Mouse (Mus musculus) neural tube, embryonic 12.5 days (tissue): ENCODE data around the gene Tsc22d1. TPM values are rescaled to one million over a fixed set of nuclear protein-coding genes. Genes with fewer than 3 reads are reported as not detected.

Experiments
- ATAC-seq: fragments of 200-750 bp; cut with Nextera tagmentation; 2 replicates; pipeline ENCODE4 v1.8.0; 2017; ENCODE audit warnings: low read depth, mild to moderate bottlenecking, moderate TSS enrichment, moderate library complexity; ENCODE audit not compliant: low FRiP score
- H3K27ac ChIP-seq: fragments of 300-500 bp; sonication (generic); 2 replicates; pipeline ENCODE4 v1.5.1; 2016
- H3K27me3 ChIP-seq: fragments of 300-500 bp; sonication (generic); replicated peaks from 2 replicates; pipeline ENCODE4 v1.6.1; 2016; ENCODE audit warnings: mild to moderate bottlenecking
- H3K36me3 ChIP-seq: fragments of 300-500 bp; sonication (generic); 2 replicates; pipeline ENCODE4 v1.6.1; 2016; ENCODE audit warnings: mild to moderate bottlenecking
- H3K4me1 ChIP-seq: fragments of 300-500 bp; sonication (generic); 2 replicates; pipeline ENCODE4 v1.6.1; 2016
- H3K4me2 ChIP-seq: fragments of 300-500 bp; sonication (generic); replicated peaks from 2 replicates; pipeline ENCODE4 v1.6.1; 2016; ENCODE audit warnings: mild to moderate bottlenecking
- H3K4me3 ChIP-seq: fragments of 300-500 bp; sonication (generic); 2 replicates; pipeline ENCODE4 v1.5.1; 2016
- H3K9ac ChIP-seq: fragments of 300-500 bp; sonication (generic); 2 replicates; pipeline ENCODE4 v1.6.1; 2016; ENCODE audit warnings: mild to moderate bottlenecking
- H3K9me3 ChIP-seq: fragments of 300-500 bp; sonication (generic); 2 replicates; pipeline ENCODE4 v1.6.1; 2016; ENCODE audit warnings: mild to moderate bottlenecking
- WGBS: fragments of 180-500 bp; shearing (Covaris S2); methylation state at CpG from one replicate; pipeline ENCODE4 v1.1.7; 2016; 5-methylcytosine and 5-hydroxymethylcytosine counted together
- polyA plus RNA-seq: library from polyadenylated mRNA; unstranded; fragments of >200 nt; fragmentation: Nextera tagmentation; extraction: Ambion mirVana; gene quantifications from 2 replicates; pipeline ENCODE4 v1.2.1, GENCODE M21; 2016

Gene Tsc22d1
- polyA plus RNA-seq, 1 experiment from 2014 or later, result 589 TPM

- no peak overlapping the region for H3K9ac ChIP-seq
- WGBS, result 91% methylated on average over 7 of the region's 7 CpGs
- H3K36me3 ChIP-seq, result peaks cover 24% of the 10 kb centered on the region
- no peak overlapping the region for H3K4me2 ChIP-seq
- no peak for ATAC-seq
- peaks cover 19% of the 10 kb centered on the region for H3K4me1 ChIP-seq
- no peak overlapping the region for H3K27ac ChIP-seq
- H3K27me3 ChIP-seq, result no peaks in the 10 kb centered on the region
- no peaks in the 10 kb centered on the region for H3K9me3 ChIP-seq
- no peak overlapping the region for H3K4me3 ChIP-seq
These were observed 97.2 kb downstream of the Tsc22d1 start for GRCm38 (mm10) chr14:76511971-76512370.

DNA sequence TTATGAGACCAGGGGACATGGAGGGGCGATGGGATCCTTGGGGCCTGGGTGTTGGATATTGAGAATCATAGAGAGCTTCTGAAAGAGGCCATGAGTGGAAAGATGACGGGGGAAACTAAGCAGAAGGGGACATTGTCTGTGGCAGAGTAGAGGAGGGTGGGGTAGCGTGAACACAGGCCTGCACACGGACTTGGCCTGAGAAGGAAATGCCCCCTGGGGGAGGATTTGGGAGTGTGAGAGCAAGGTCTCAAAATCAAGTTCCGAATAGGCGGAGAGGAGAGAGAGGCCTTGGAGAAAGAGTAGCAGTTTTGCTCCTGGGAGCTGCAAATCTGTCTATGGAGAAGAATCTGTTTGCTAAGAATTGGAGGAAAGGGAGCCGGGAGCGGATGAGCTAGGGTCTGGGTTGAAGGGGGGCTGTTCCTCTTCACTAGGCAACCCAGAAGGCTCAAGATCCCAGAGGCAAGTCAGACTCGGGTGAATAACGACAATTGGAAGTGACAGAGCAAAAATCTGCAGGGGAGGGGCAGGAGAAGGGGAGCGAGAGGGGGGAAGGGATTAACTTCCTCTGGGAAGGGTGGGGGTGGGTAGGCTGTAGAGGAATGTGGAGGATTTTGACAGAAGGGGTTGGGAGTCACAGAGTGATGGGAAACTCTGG, 98.8 kb downstream of the Tsc22d1 start:
- Histone ChIP-seq H3K9me3 (no peaks in the 10 kb centered on the region), H3K4me1 (peaks cover 6% of the 10 kb centered on the region; the same call in 1 of the 2 replicates), H3K27me3 (no peaks in the 10 kb centered on the region), H3K4me2 (peak overlapping the region; percentile 24; the same call in 1 of the 2 replicates), H3K9ac (no peak overlapping the region), H3K4me3 (no peak overlapping the region), H3K36me3 (peaks cover 11% of the 10 kb centered on the region), H3K27ac (no peak overlapping the region)
- 24% methylated on average over 11 of the region's 11 CpGs for WGBS
- no peak for ATAC-seq

DNA sequence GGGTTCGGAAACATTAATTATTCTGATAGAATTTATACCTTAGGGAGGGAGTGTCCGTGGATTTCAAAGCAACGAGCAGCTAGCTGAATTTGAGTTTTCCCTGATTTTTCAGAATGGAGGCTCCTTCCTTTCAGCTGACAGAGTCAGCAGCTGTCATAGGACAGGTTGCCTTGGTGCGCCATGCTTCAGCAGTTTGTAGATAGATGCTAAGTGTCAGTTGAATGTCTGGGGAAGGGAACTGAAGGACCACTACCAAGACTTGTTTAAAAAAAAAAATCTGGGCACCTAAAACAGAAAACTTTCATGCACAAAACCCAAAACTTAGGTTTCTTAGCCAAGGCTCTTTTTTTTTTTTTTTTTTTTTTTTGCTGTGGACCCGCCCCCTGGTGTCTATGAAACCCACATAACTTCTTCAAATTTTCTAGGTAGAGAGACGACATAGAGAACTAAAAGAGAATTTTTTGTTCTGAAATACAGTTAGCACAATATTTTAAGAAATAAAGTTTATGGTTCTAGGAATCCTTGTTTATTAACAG, 99.4 kb downstream of the Tsc22d1 start:
- H3K27me3 ChIP-seq, result no peaks in the 10 kb centered on the region
- no peak overlapping the region for H3K27ac ChIP-seq
- peak overlapping the region; percentile 24; the same call in 1 of the 2 replicates for H3K4me2 ChIP-seq
- no peak overlapping the region for H3K9ac ChIP-seq
- ATAC-seq, result no peak
- H3K4me3 ChIP-seq, result no peak overlapping the region
- WGBS, result 58% methylated on average over 6 of the region's 6 CpGs
- H3K4me1 ChIP-seq, result peaks cover 6% of the 10 kb centered on the region; the same call in 1 of the 2 replicates
- H3K9me3 ChIP-seq, result no peaks in the 10 kb centered on the region
- H3K36me3 ChIP-seq, result peaks cover 11% of the 10 kb centered on the region

- ATAC-seq, result no peak
- Histone ChIP-seq H3K27ac (no peak overlapping the region), H3K4me2 (no peak overlapping the region), H3K4me3 (no peak overlapping the region), H3K36me3 (no peaks in the 10 kb centered on the region), H3K27me3 (no peaks in the 10 kb centered on the region), H3K9ac (no peak overlapping the region), H3K9me3 (no peaks in the 10 kb centered on the region), H3K4me1 (peaks cover 6% of the 10 kb centered on the region; the same call in 1 of the 2 replicates)
- 73% methylated on average over 7 of the region's 7 CpGs for WGBS
These were observed 100.9 kb downstream of the Tsc22d1 start for GRCm38 (mm10) chr14:76515620-76516019.

DNA sequence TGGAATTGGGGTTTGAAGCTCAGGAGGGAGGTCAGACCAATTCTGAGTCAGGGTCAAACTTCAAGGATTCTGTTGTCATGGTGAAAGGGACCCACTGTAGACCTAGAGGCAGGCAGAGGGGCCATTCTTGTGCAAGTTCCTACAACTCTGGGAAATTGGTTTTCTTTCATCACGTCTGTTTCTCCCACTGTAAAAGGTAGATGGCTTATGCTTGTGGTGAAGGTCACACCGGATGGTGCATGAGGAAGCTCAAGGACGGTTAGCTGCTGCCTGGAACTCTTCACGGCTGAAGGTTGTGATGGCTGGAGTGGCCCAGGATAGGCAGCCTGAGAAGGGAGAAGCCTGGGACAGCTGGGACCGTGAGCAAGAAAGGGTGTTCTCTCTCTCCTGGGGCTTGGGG, 103.5 kb downstream of the Tsc22d1 start:
- Histone ChIP-seq H3K4me1 (peaks cover 6% of the 10 kb centered on the region; the same call in 1 of the 2 replicates), H3K36me3 (no peaks in the 10 kb centered on the region), H3K27ac (no peak overlapping the region), H3K27me3 (no peaks in the 10 kb centered on the region), H3K9ac (no peak overlapping the region), H3K4me3 (no peak overlapping the region), H3K4me2 (no peak overlapping the region), H3K9me3 (no peaks in the 10 kb centered on the region)
- no peak for ATAC-seq
- WGBS, result 81% methylated on average over 5 of the region's 5 CpGs

- Histone ChIP-seq H3K36me3 (no peaks in the 10 kb centered on the region), H3K4me1 (no peaks in the 10 kb centered on the region), H3K4me2 (no peak overlapping the region), H3K27me3 (no peaks in the 10 kb centered on the region), H3K9ac (no peak overlapping the region), H3K9me3 (no peaks in the 10 kb centered on the region), H3K4me3 (no peak overlapping the region), H3K27ac (no peak overlapping the region)
- WGBS, result 55% methylated on average over 4 of the region's 4 CpGs
- no peak for ATAC-seq
These were observed 105.8 kb downstream of the Tsc22d1 start for GRCm38 (mm10) chr14:76520606-76521005.

GRCm38 (mm10) chr14:76521308-76521707, 106.5 kb downstream of the Tsc22d1 start:
- no peak overlapping the region for H3K9ac ChIP-seq
- WGBS, result 92% methylated on average over 3 of the region's 3 CpGs
- no peak overlapping the region for H3K27ac ChIP-seq
- H3K4me3 ChIP-seq, result no peak overlapping the region
- H3K36me3 ChIP-seq, result no peaks in the 10 kb centered on the region
- H3K4me2 ChIP-seq, result no peak overlapping the region
- H3K27me3 ChIP-seq, result no peaks in the 10 kb centered on the region
- H3K9me3 ChIP-seq, result no peaks in the 10 kb centered on the region
- ATAC-seq, result no peak
- H3K4me1 ChIP-seq, result 0 out of 2 replicates have a peak, but pooled peaks cover under 1% of the 10 kb centered on the region

DNA sequence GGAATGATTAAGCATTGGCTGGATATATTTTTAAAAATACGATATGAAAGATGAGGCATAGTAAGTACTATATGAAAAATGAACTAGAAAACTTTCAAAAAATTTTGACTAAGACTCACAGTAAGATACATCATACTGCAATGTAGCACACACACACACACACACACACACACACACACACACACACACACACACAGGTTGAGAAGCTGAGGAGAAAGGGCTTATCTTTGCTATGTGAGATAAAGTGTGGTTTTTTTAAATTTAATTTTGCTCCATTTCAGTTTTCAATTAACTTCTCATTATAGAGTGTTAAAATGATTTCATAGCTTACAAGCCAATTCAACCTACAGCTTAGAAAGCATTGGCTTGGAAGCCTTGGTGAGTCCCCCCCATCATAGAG, 108.6 kb downstream of the Tsc22d1 start:
- no peaks in the 10 kb centered on the region for H3K27me3 ChIP-seq
- H3K4me1 ChIP-seq, result peaks cover 18% of the 10 kb centered on the region
- no peak overlapping the region for H3K9ac ChIP-seq
- no peak overlapping the region for H3K4me2 ChIP-seq
- no peak for ATAC-seq
- 90% methylated on average over 1 of the region's 1 CpGs for WGBS
- no peak overlapping the region for H3K27ac ChIP-seq
- H3K4me3 ChIP-seq, result no peak overlapping the region
- H3K9me3 ChIP-seq, result no peaks in the 10 kb centered on the region
- H3K36me3 ChIP-seq, result no peaks in the 10 kb centered on the region

DNA sequence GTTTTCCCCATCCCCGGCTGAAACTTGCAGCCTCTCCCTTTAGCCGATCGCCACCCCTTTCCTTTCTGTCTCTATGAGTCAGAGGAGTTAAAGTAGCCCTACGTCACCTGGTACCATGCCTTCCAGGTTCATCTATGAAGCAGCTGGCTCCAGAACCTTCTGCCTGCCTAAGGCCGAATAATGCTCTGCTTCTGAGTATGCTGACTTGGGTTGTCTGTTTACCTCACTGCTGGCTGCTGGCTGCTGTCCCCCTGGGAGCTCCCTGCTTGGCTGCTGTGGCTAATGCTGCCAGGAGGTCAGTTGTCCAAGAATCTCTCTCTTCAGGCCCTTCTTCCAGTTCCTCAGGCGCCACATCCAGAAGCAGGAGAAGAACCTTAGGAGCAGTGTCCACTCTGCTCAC, 111.7 kb downstream of the Tsc22d1 start:
- Histone ChIP-seq H3K4me3 (no peak overlapping the region), H3K36me3 (no peaks in the 10 kb centered on the region), H3K9ac (no peak overlapping the region), H3K4me1 (peaks cover 25% of the 10 kb centered on the region), H3K27me3 (no peaks in the 10 kb centered on the region), H3K27ac (no peak overlapping the region), H3K4me2 (no peak overlapping the region), H3K9me3 (no peaks in the 10 kb centered on the region)
- WGBS, result 89% methylated on average over 6 of the region's 6 CpGs
- ATAC-seq, result no peak

- no peak overlapping the region for H3K9ac ChIP-seq
- H3K36me3 ChIP-seq, result no peaks in the 10 kb centered on the region
- no peak overlapping the region for H3K27ac ChIP-seq
- no peak overlapping the region for H3K4me2 ChIP-seq
- H3K9me3 ChIP-seq, result no peaks in the 10 kb centered on the region
- H3K4me1 ChIP-seq, result peaks cover 25% of the 10 kb centered on the region
- 89% methylated on average over 20 of the region's 20 CpGs for WGBS
- ATAC-seq, result no peak; the same call in 1 of the 2 replicates
- no peaks in the 10 kb centered on the region for H3K27me3 ChIP-seq
- no peak overlapping the region for H3K4me3 ChIP-seq
These were observed 112.4 kb downstream of the Tsc22d1 start for GRCm38 (mm10) chr14:76527030-76527719.

DNA sequence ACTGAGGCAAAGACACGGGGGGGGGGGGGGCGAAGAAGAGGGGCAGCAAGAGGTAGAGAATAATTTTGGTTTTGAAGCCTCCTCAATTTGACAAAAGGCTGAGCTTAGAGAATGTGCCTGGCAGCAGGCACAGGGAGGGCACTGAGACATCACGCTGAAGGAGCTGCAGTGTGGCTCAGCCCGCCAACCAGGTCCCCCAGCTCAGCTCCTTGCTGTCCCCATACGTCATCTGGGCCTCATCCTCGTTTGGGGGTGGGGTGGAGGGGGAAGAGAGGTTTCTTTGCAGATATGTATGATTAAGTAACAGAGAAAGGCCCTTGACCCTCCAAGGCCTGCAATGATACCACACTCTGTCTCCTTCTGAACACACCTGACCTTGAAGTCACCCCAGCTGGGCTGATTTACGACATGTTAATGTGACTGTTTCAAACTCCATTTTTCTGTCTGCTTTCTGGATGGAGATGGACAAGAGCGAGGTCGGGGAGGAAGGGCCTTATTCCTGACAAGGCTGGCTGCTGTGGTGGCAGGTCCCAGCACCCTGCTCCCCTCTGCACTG, 113.1 kb downstream of the Tsc22d1 start:
- no peak for ATAC-seq

DNA sequence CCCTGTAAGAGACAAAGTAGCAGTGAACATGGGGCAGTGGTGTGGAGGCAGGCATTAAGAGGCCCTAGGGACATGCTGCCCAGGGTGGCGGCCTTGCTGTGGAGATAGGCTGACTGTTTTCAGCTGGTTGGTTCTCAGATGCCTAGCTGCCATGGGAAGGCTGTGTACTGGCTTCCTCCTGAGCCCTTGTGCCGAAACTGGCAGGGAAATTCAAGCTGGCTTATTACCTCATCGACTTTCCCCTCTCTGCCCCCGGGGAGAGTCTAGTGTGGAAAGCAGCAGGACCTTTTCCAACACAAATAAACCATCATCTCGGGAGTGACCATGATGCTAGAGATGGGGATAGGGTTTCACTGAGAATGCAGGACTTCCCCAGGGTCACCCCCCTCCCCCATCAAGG, 113.9 kb downstream of the Tsc22d1 start:
- Histone ChIP-seq H3K9ac (no peak overlapping the region), H3K36me3 (no peaks in the 10 kb centered on the region), H3K4me1 (peaks cover 37% of the 10 kb centered on the region), H3K9me3 (no peaks in the 10 kb centered on the region), H3K4me3 (no peak overlapping the region), H3K27ac (no peak overlapping the region), H3K4me2 (no peak overlapping the region), H3K27me3 (no peaks in the 10 kb centered on the region)
- WGBS, result 37% methylated on average over 5 of the region's 5 CpGs
- ATAC-seq, result no peak

More for the DNA sequence above, 113.1 kb downstream of the Tsc22d1 start:
- Histone ChIP-seq H3K4me1 (peaks cover 28% of the 10 kb centered on the region), H3K9me3 (no peaks in the 10 kb centered on the region), H3K9ac (no peak overlapping the region), H3K4me2 (no peak overlapping the region), H3K36me3 (no peaks in the 10 kb centered on the region), H3K27ac (no peak overlapping the region), H3K27me3 (no peaks in the 10 kb centered on the region), H3K4me3 (no peak overlapping the region)
- WGBS, result 43% methylated on average over 9 of the region's 9 CpGs
